Comparison of ENCODE assay signal across 33 mouse cellular contexts in the genomic region with DNA sequence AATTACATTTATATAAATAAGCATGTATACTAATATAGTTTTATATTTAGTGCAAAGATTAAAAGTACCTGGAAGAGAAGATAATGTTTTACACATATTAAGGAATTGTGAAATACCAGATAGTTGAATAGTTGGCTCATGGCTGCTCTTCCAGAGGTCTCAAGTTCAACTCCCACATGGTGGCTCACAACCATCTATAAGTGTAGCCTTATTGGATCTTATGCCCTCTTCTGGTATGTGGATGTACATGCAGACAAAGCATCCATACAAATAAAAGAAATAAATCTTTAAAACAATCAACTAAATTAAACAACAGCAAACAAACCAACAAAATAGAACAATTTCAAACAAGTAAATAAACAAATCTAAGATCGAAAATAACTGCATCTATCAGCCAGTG. TPM values are rescaled to one million over a fixed set of nuclear protein-coding genes. Genes with fewer than 3 reads are reported as not detected.
DNase-seq lines count a peak whose midpoint lies in the region; ATAC-seq and TF ChIP-seq lines count a peak whose summit lies in the region.
"Had no signal": no experiment of that assay in that cellular context is flagged by ENCODE, and none has a peak within 500 bp of the region (broad histone marks: within the 10 kb centered on the region; RNA-seq: fewer than 3 reads in every experiment).

No protein-coding gene starts in this region.

- no peaks in the 10 kb centered on the region for H3K27me3 ChIP-seq in MEL (ENCODE audit: control insufficient read depth in 1 of 2, insufficient read depth in 2 of 2, low read length in 2 of 2)
- no peaks in the 10 kb centered on the region for H3K27me3 ChIP-seq in midbrain, embryonic 11.5 days (ENCODE audit: control insufficient read depth, insufficient read depth, low read length)
- H3K27me3 ChIP-seq: forebrain, embryonic 13.5 days; heart, embryonic 12.5 days; heart, embryonic 15.5 days; hindbrain, embryonic 13.5 days had no signal

- H3K4me2 ChIP-seq in midbrain, embryonic 11.5 days, result no peak overlapping the region
- H3K4me2 ChIP-seq: forebrain, embryonic 13.5 days; heart, embryonic 12.5 days; heart, embryonic 15.5 days; hindbrain, embryonic 13.5 days had no signal

- no peak for DNase-seq in layer of hippocampus, adult 2 months (ENCODE audit: low spot score in 2 of 2)
- DNase-seq in layer of hippocampus, postnatal 10 days (ENCODE audit: low spot score in 2 of 2), result no peak
- DNase-seq in A20 (ENCODE audit: low read depth, low spot score) (peak; percentile 29), MEL (ENCODE audit: low read depth, low spot score) (peak; percentile 45)
- DNase-seq in induced T-regulatory cell, adult 2 months (ENCODE audit: low read depth), result peak; percentile 24
- DNase-seq in cerebellum, adult 11 months, result no peak
- no peak for DNase-seq in cerebellum, postnatal 14 days
- DNase-seq in midbrain, embryonic 11.5 days (ENCODE audit: low spot score, missing footprints), result no peak
- DNase-seq: adrenal gland, postnatal 10 days; adrenal gland, postnatal 36 days; B cell, adult 2 months; cerebellum, adult 2 months; cerebellum, postnatal 10 days; gastrocnemius, postnatal 25 days; heart, adult 18-20 months; heart, postnatal 10 days; heart, postnatal 36 days had no signal

- no peak overlapping the region for H3K4me3 ChIP-seq in layer of hippocampus, adult 2 months
- H3K4me3 ChIP-seq in MEL (ENCODE audit: control insufficient read depth in 1 of 2, insufficient read depth in 1 of 2, low read depth in 2 of 2, low read length in 2 of 2), result no peak overlapping the region
- H3K4me3 ChIP-seq in midbrain, embryonic 11.5 days (ENCODE audit: low read depth, low read length), result no peak overlapping the region
- H3K4me3 ChIP-seq: forebrain, embryonic 10.5 days; forebrain, embryonic 13.5 days; heart, embryonic 12.5 days; heart, embryonic 15.5 days; hindbrain, embryonic 10.5 days; hindbrain, embryonic 13.5 days had no signal

- no peak for TF ChIP-seq EP300 in MEL (IDR thresholded peaks at IDR 0.05; ENCODE audit: low read depth in 1 of 2, low read length in 2 of 2)

- no peaks in the 10 kb centered on the region for H3K9me3 ChIP-seq in MEL (replicated peaks; ENCODE audit: insufficient read depth, low read length)
- no peaks in the 10 kb centered on the region for H3K9me3 ChIP-seq in midbrain, embryonic 11.5 days (ENCODE audit: control insufficient read depth, low read length)
- H3K9me3 ChIP-seq: forebrain, embryonic 13.5 days; G1E; heart, embryonic 12.5 days; heart, embryonic 15.5 days had no signal

- H3K36me3 ChIP-seq in MEL (ENCODE audit: control insufficient read depth in 1 of 2, insufficient read depth in 2 of 2, low read length in 2 of 2), result peaks cover 0 to 4% of the 10 kb centered on the region in 2 experiments; a peak in 2 of 4 replicates
- no peaks in the 10 kb centered on the region for H3K36me3 ChIP-seq in midbrain, embryonic 11.5 days (ENCODE audit: control insufficient read depth, insufficient read depth, low read length)
- H3K36me3 ChIP-seq: forebrain, embryonic 10.5 days; G1E; heart, embryonic 12.5 days; heart, embryonic 15.5 days; hindbrain, embryonic 10.5 days; hindbrain, embryonic 13.5 days had no signal

- no peak overlapping the region for H3K9ac ChIP-seq in MEL (ENCODE audit: control insufficient read depth, low read depth, low read length, poor library complexity, severe bottlenecking)
- no peak overlapping the region for H3K9ac ChIP-seq in midbrain, embryonic 11.5 days (ENCODE audit: low read length)
- H3K9ac ChIP-seq: forebrain, embryonic 13.5 days; heart, embryonic 12.5 days; heart, embryonic 15.5 days; hindbrain, embryonic 13.5 days had no signal

- no peak overlapping the region for H3K27ac ChIP-seq in layer of hippocampus, adult 2 months
- H3K27ac ChIP-seq in MEL (ENCODE audit: control insufficient read depth, low read depth, low read length), result no peak overlapping the region
- H3K27ac ChIP-seq in midbrain, embryonic 11.5 days (ENCODE audit: low read depth, low read length), result no peak overlapping the region
- H3K27ac ChIP-seq: forebrain, embryonic 10.5 days; forebrain, embryonic 13.5 days; heart, embryonic 15.5 days; hindbrain, embryonic 10.5 days; hindbrain, embryonic 13.5 days had no signal

- H3K4me1 ChIP-seq in MEL (ENCODE audit: control insufficient read depth in 1 of 2, insufficient read depth in 2 of 2, low read length in 2 of 2), result peaks cover 0 to 12% of the 10 kb centered on the region in 2 experiments; a peak in 2 of 4 replicates
- H3K4me1 ChIP-seq in midbrain, embryonic 11.5 days (ENCODE audit: control insufficient read depth, insufficient read depth, low read length), result no peaks in the 10 kb centered on the region
- H3K4me1 ChIP-seq: forebrain, embryonic 10.5 days; forebrain, embryonic 13.5 days; heart, embryonic 12.5 days; heart, embryonic 15.5 days; hindbrain, embryonic 10.5 days; hindbrain, embryonic 13.5 days had no signal

- TF ChIP-seq CTCF in layer of hippocampus, adult 2 months (conservative IDR thresholded peaks at IDR 0.05), result peak; percentile 31; the same call in 1 of the 2 replicates
- peak in 2 of 3 experiments; percentile 16 to 56; a peak in 2 of 6 replicates for TF ChIP-seq CTCF in MEL (IDR thresholded peaks at IDR 0.05 in 2 of 3, conservative IDR thresholded peaks at IDR 0.05 in 1 of 3; ENCODE audit: control insufficient read depth in 1 of 3, insufficient read depth in 1 of 3, low read depth in 2 of 3, low read length in 3 of 3, poor library complexity in 1 of 3, severe bottlenecking in 1 of 3)

- 74% methylated on average over 1 of the region's 1 CpGs for WGBS in midbrain, embryonic 11.5 days

- no peaks in the 10 kb centered on the region for H3K79me2 ChIP-seq in MEL (ENCODE audit: control insufficient read depth, insufficient read depth, low read length, poor library complexity)

- no peak for ATAC-seq in midbrain, embryonic 11.5 days (ENCODE audit: low FRiP score)
- ATAC-seq: forebrain, embryonic 13.5 days; forebrain, embryonic 16.5 days; hindbrain, embryonic 16.5 days; intestine, postnatal 0 days had no signal

- TF ChIP-seq RAD21 in MEL (IDR thresholded peaks at IDR 0.05; ENCODE audit: low read depth, low read length), result peak; percentile 55

- no peak for TF ChIP-seq POLR2A in MEL (IDR thresholded peaks at IDR 0.05; ENCODE audit: control insufficient read depth in 1 of 2, insufficient read depth in 1 of 2, low read depth in 1 of 2, low read length in 2 of 2, poor library complexity in 1 of 2)

TF ChIP-seq in MEL, 35 proteins besides CTCF, POLR2A, EP300 and RAD21:
- peak; percentile 50 for TF ChIP-seq ZC3H11A (IDR thresholded peaks at IDR 0.05; ENCODE audit: low read depth, low read length)
- no peak for TF ChIP-seq GABPA (IDR thresholded peaks at IDR 0.05; ENCODE audit: low read depth, low read length)
- TF ChIP-seq SMC3 (IDR thresholded peaks at IDR 0.05; ENCODE audit: low read depth, low read length), result peak; percentile 75

RNA-seq across cellular contexts. Expression of a gene that starts 48.3 kb away (rescaled TPM):
- total RNA-seq in layer of hippocampus, adult 2 months (2021), result 1 to 10 TPM; 3.5 to 4.9 TPM
- total RNA-seq in layer of hippocampus, postnatal 10 days (2021), result 1 to 10 TPM; 2.6 to 5.3 TPM
- total RNA-seq in MEL (2012; rRNA removed), result 19.6 and 21.2 TPM in 2 replicates
- polyA plus RNA-seq in MEL (2012; ENCODE audit: insufficient read depth in 1 of 2, insufficient read length in 2 of 2, low read depth in 1 of 2, low replicate concordance in 2 of 2, missing spikeins in 1 of 2), result 10 to 100 TPM in 1 of 2 experiments, not detected in 1; 20.6 TPM
- 32.7 and 40.2 TPM in 2 replicates for polyA plus RNA-seq in midbrain, embryonic 11.5 days (2014; fragmentation: Nextera tagmentation; extraction: Ambion mirVana)

RNA-seq across cellular contexts. Expression of a gene that starts 49.1 kb away (rescaled TPM):
- total RNA-seq in layer of hippocampus, adult 2 months (2021), result not detected
- not detected for total RNA-seq in layer of hippocampus, postnatal 10 days (2021)
- total RNA-seq in MEL (2012; rRNA removed), result not detected in 2 replicates
- not detected for polyA plus RNA-seq in MEL (2012; ENCODE audit: insufficient read depth in 1 of 2, insufficient read length in 2 of 2, low read depth in 1 of 2, low replicate concordance in 2 of 2, missing spikeins in 1 of 2)
- polyA plus RNA-seq in midbrain, embryonic 11.5 days (2014; fragmentation: Nextera tagmentation; extraction: Ambion mirVana), result not detected in 2 replicates
- total RNA-seq: adrenal gland, adult 18-20 months; adrenal gland, postnatal 10 days; adrenal gland, postnatal 36 days; G1E; gastrocnemius, adult 18-20 months; gastrocnemius, postnatal 25 days; heart, adult 18-20 months; heart, postnatal 10 days; heart, postnatal 36 days had no signal
- polyA plus RNA-seq: cerebellum, adult 2 months; embryonic facial prominence, embryonic 11.5 days; embryonic facial prominence, embryonic 14.5 days; forebrain, embryonic 10.5 days; forebrain, embryonic 13.5 days; forebrain, embryonic 16.5 days; G1E; gonadal fat pad, adult 2 months; heart, embryonic 12.5 days; heart, embryonic 15.5 days; hindbrain, embryonic 10.5 days; hindbrain, embryonic 13.5 days; hindbrain, embryonic 16.5 days; intestine, embryonic 14.5 days had no signal

Comparison
In these comparisons a context has a peak if more than half of its experiments do, and no peak if none do; other contexts are left out.
1. DNase-seq: peak in A20 (single experiment), MEL (single experiment) and induced T-regulatory cell, adult 2 months (single experiment); none in layer of hippocampus, adult 2 months (0 of 2), layer of hippocampus, postnatal 10 days (0 of 2), cerebellum, adult 11 months (single experiment), cerebellum, postnatal 14 days (0 of 2) and midbrain, embryonic 11.5 days (single experiment).